Mouse (Mus musculus) intestine, postnatal 0 days (tissue): ENCODE measurements around the gene Cyth4. TPM values are rescaled to one million over a fixed set of nuclear protein-coding genes. Genes with fewer than 3 reads are reported as not detected.
A peak's percentile ranks its signal among the peaks of the same experiment; 100 is the strongest.

Source experiments
- ATAC-seq: fragments of 200-750 bp; cut with Nextera tagmentation; 2 replicates; pipeline ENCODE4 v1.8.0; 2017; ENCODE audit warnings: mild to moderate bottlenecking, moderate TSS enrichment, moderate library complexity
- H3K27ac ChIP-seq: fragments of 300-500 bp; sonication (generic); 2 replicates; pipeline ENCODE4 v1.5.1; 2014; ENCODE audit warnings: mild to moderate bottlenecking, low read depth, low read length, moderate library complexity
- H3K27me3 ChIP-seq: fragments of 300-500 bp; sonication (generic); replicated peaks from 2 replicates; pipeline ENCODE4 v1.6.1; 2014; ENCODE audit warnings: low read length, mixed read lengths; ENCODE audit not compliant: control insufficient read depth, insufficient read depth
- H3K36me3 ChIP-seq: fragments of 300-500 bp; sonication (generic); 2 replicates; pipeline ENCODE4 v1.6.1; 2014; ENCODE audit warnings: mild to moderate bottlenecking, moderate library complexity; ENCODE audit not compliant: control insufficient read depth, insufficient read depth
- H3K4me1 ChIP-seq: fragments of 300-500 bp; sonication (generic); replicated peaks from 2 replicates; pipeline ENCODE4 v1.6.1; 2014; ENCODE audit warnings: antibody characterized with exemption, low read length, mixed read lengths; ENCODE audit not compliant: control insufficient read depth, insufficient read depth
- H3K4me2 ChIP-seq: fragments of 300-500 bp; sonication (generic); replicated peaks from 2 replicates; pipeline ENCODE4 v1.6.1; 2014; ENCODE audit warnings: low read depth, mild to moderate bottlenecking, moderate library complexity
- H3K4me3 ChIP-seq: fragments of 300-500 bp; sonication (generic); 2 replicates; pipeline ENCODE4 v1.5.1; 2014; ENCODE audit warnings: low read depth, low read length
- H3K9ac ChIP-seq: fragments of 300-500 bp; sonication (generic); 2 replicates; pipeline ENCODE4 v1.6.1; 2014; ENCODE audit warnings: mild to moderate bottlenecking, low read depth, low read length
- H3K9me3 ChIP-seq: fragments of 300-500 bp; sonication (generic); 2 replicates; pipeline ENCODE4 v1.6.1; 2016; ENCODE audit warnings: mixed run types; ENCODE audit not compliant: control insufficient read depth
- CTCF ChIP-seq: sonication (generic); IDR thresholded peaks from 2 replicates; pipeline ENCODE4 v1.5.1; 2016; ENCODE audit warnings: low read depth, mild to moderate bottlenecking, control low read depth, antibody characterized with exemption, moderate library complexity
- WGBS: fragments of 180-500 bp; shearing (Covaris S2); extraction: QIAGEN DNeasy Blood & Tissue Kit; methylation state at CpG from one replicate; pipeline ENCODE4 v1.1.7; 2014; 5-methylcytosine and 5-hydroxymethylcytosine counted together
- polyA plus RNA-seq: library from polyadenylated mRNA; unstranded; fragments of >200 nt; fragmentation: Nextera tagmentation; extraction: Ambion mirVana; gene quantifications from 2 replicates; pipeline ENCODE4 v1.2.1, GENCODE M21; 2015

Gene Cyth4
- polyA plus RNA-seq, 1 experiment from 2014 or later, result 2.5 TPM

GRCm38 (mm10) chr15:78554545-78555313 lies 42.1 kb upstream of the Cyth4 start:
- H3K27ac ChIP-seq, result no peak overlapping the region
- no peak for ATAC-seq
- no peaks in the 10 kb centered on the region for H3K36me3 ChIP-seq
- peak; percentile 37 for TF ChIP-seq CTCF
- WGBS, result 63% methylated on average over 25 of the region's 25 CpGs
- H3K9me3 ChIP-seq, result peaks cover 9% of the 10 kb centered on the region; the same call in 1 of the 2 replicates
- H3K9ac ChIP-seq, result no peak overlapping the region
- no peak overlapping the region for H3K4me3 ChIP-seq
- H3K4me1 ChIP-seq, result no peaks in the 10 kb centered on the region
- no peak overlapping the region for H3K4me2 ChIP-seq
- no peaks in the 10 kb centered on the region for H3K27me3 ChIP-seq

- no peak for TF ChIP-seq CTCF
- no peaks in the 10 kb centered on the region for H3K9me3 ChIP-seq
- H3K4me2 ChIP-seq, result no peak overlapping the region
- H3K9ac ChIP-seq, result no peak overlapping the region
- H3K4me3 ChIP-seq, result no peak overlapping the region
- H3K4me1 ChIP-seq, result no peaks in the 10 kb centered on the region
- no peak for ATAC-seq
- H3K36me3 ChIP-seq, result no peaks in the 10 kb centered on the region
- WGBS, result 60% methylated on average over 10 of the region's 10 CpGs
- no peak overlapping the region for H3K27ac ChIP-seq
- no peaks in the 10 kb centered on the region for H3K27me3 ChIP-seq
Measured at GRCm38 (mm10) chr15:78557693-78558535, 38.9 kb upstream of the Cyth4 start.

GRCm38 (mm10) chr15:78559141-78559979 lies 37.5 kb upstream of the Cyth4 start:
- Histone ChIP-seq H3K27ac (no peak overlapping the region), H3K36me3 (no peaks in the 10 kb centered on the region), H3K4me2 (no peak overlapping the region), H3K4me1 (no peaks in the 10 kb centered on the region), H3K9ac (no peak overlapping the region), H3K27me3 (no peaks in the 10 kb centered on the region), H3K9me3 (no peaks in the 10 kb centered on the region), H3K4me3 (no peak overlapping the region)
- no peak for TF ChIP-seq CTCF
- no peak for ATAC-seq
- 66% methylated on average over 11 of the region's 11 CpGs for whole genome bisulfite sequencing

GRCm38 (mm10) chr15:78563344-78563743 lies 33.5 kb upstream of the Cyth4 start:
- 94% methylated on average over 3 of the region's 3 CpGs for WGBS
- Histone ChIP-seq H3K9me3 (no peaks in the 10 kb centered on the region), H3K9ac (no peak overlapping the region), H3K27ac (no peak overlapping the region), H3K4me3 (no peak overlapping the region), H3K36me3 (no peaks in the 10 kb centered on the region), H3K4me2 (no peak overlapping the region), H3K4me1 (no peaks in the 10 kb centered on the region), H3K27me3 (no peaks in the 10 kb centered on the region)
- TF ChIP-seq CTCF, result no peak
- no peak for ATAC-seq

- no peaks in the 10 kb centered on the region for H3K27me3 ChIP-seq
- H3K27ac ChIP-seq, result no peak overlapping the region
- no peak for TF ChIP-seq CTCF
- no peak overlapping the region for H3K4me3 ChIP-seq
- no peaks in the 10 kb centered on the region for H3K4me1 ChIP-seq
- H3K9me3 ChIP-seq, result no peaks in the 10 kb centered on the region
- 61% methylated on average over 5 of the region's 5 CpGs for WGBS
- H3K9ac ChIP-seq, result no peak overlapping the region
- H3K36me3 ChIP-seq, result no peaks in the 10 kb centered on the region
- H3K4me2 ChIP-seq, result no peak overlapping the region
- no peak for ATAC-seq
Measured at GRCm38 (mm10) chr15:78563937-78564336, 32.9 kb upstream of the Cyth4 start.
